In genomic region chr3:108467760-108468159, GRCm38 (mm10) we compare ENCODE assay signal across 14 mouse cellular contexts. TPM values are rescaled to one million over a fixed set of nuclear protein-coding genes. Genes with fewer than 3 reads are reported as not detected.
A peak's percentile ranks its signal among the peaks of the same experiment; 100 is the strongest.
DNase-seq lines count a peak whose midpoint lies in the region; ATAC-seq and TF ChIP-seq lines count a peak whose summit lies in the region.
"Had no signal": no experiment of that assay in that cellular context is flagged by ENCODE, and none has a peak within 500 bp of the region (broad histone marks: within the 10 kb centered on the region; RNA-seq: fewer than 3 reads in every experiment).

No protein-coding gene starts in this region.

- no peaks in the 10 kb centered on the region for H3K27me3 ChIP-seq in liver, postnatal 0 days (ENCODE audit: insufficient read depth, low read length)
- no peaks in the 10 kb centered on the region for H3K27me3 ChIP-seq in liver, embryonic 11.5 days (replicated peaks; ENCODE audit: control insufficient read depth, insufficient read depth, low read length)
- H3K27me3 ChIP-seq in heart, embryonic 12.5 days (replicated peaks), result peaks cover 3% of the 10 kb centered on the region; the same call in 1 of the 2 replicates
- H3K27me3 ChIP-seq: embryonic facial prominence, embryonic 15.5 days; neural tube, embryonic 13.5 days; Patski had no signal

- 48% methylated on average over 8 of the region's 8 CpGs for WGBS in liver, postnatal 0 days (ENCODE audit: insufficient replicate concordance)
- 53% methylated on average over 8 of the region's 8 CpGs for WGBS in liver, embryonic 11.5 days
- 51% methylated on average over 8 of the region's 8 CpGs for WGBS in heart, embryonic 12.5 days

- H3K4me3 ChIP-seq in liver, postnatal 0 days (ENCODE audit: low read depth, low read length), result no peak overlapping the region
- no peak overlapping the region for H3K4me3 ChIP-seq in liver, embryonic 11.5 days (ENCODE audit: low read depth, low read length)
- H3K4me3 ChIP-seq in heart, embryonic 12.5 days, result no peak overlapping the region
- H3K4me3 ChIP-seq: embryonic facial prominence, embryonic 15.5 days; neural tube, embryonic 13.5 days had no signal

- H3K4me1 ChIP-seq in liver, postnatal 0 days (ENCODE audit: insufficient read depth), result no peaks in the 10 kb centered on the region
- H3K4me1 ChIP-seq in liver, embryonic 11.5 days (replicated peaks; ENCODE audit: control insufficient read depth, insufficient read depth, low read length), result no peaks in the 10 kb centered on the region
- no peaks in the 10 kb centered on the region for H3K4me1 ChIP-seq in heart, embryonic 12.5 days (replicated peaks)
- H3K4me1 ChIP-seq: embryonic facial prominence, embryonic 15.5 days; neural tube, embryonic 13.5 days had no signal

- H3K4me2 ChIP-seq in liver, postnatal 0 days (ENCODE audit: low read depth, low read length), result no peak overlapping the region
- no peak overlapping the region for H3K4me2 ChIP-seq in liver, embryonic 11.5 days
- no peak overlapping the region for H3K4me2 ChIP-seq in heart, embryonic 12.5 days
- H3K4me2 ChIP-seq: embryonic facial prominence, embryonic 15.5 days; neural tube, embryonic 13.5 days had no signal

- H3K36me3 ChIP-seq in liver, postnatal 0 days (replicated peaks; ENCODE audit: insufficient read depth, low read length), result no peaks in the 10 kb centered on the region
- H3K36me3 ChIP-seq in liver, embryonic 11.5 days (ENCODE audit: control insufficient read depth, insufficient read depth, low read length), result no peaks in the 10 kb centered on the region
- H3K36me3 ChIP-seq in heart, embryonic 12.5 days, result no peaks in the 10 kb centered on the region
- H3K36me3 ChIP-seq: embryonic facial prominence, embryonic 15.5 days; neural tube, embryonic 13.5 days had no signal

- TF ChIP-seq CTCF in liver, postnatal 0 days (IDR thresholded peaks at IDR 0.05; ENCODE audit: low read depth), result no peak

- H3K9ac ChIP-seq in liver, postnatal 0 days (replicated peaks), result no peak overlapping the region
- no peak overlapping the region for H3K9ac ChIP-seq in liver, embryonic 11.5 days (ENCODE audit: low read depth, low read length)
- H3K9ac ChIP-seq in heart, embryonic 12.5 days, result no peak overlapping the region
- H3K9ac ChIP-seq: embryonic facial prominence, embryonic 15.5 days; neural tube, embryonic 13.5 days had no signal

- 0 out of 2 replicates have a peak, but pooled peaks have one; percentile 17 for ATAC-seq in liver, postnatal 0 days
- ATAC-seq in liver, embryonic 11.5 days (replicated peaks; ENCODE audit: low FRiP score), result no peak
- 0 out of 2 replicates have a peak, but pooled peaks have one; percentile 24 for ATAC-seq in megakaryocyte-erythroid progenitor cell, adult 5-6 weeks (replicated peaks; ENCODE audit: low FRiP score, low TSS enrichment, poor library complexity, severe bottlenecking)
- no peak for ATAC-seq in heart, embryonic 12.5 days (ENCODE audit: insufficient number of reproducible peaks, low FRiP score)
- ATAC-seq in erythroblast, adult 5-6 weeks (replicated peaks; ENCODE audit: low FRiP score, poor library complexity, severe bottlenecking), result no peak
- ATAC-seq: Patski had no signal

- no peak for TF ChIP-seq EP300 in liver, postnatal 0 days (IDR thresholded peaks at IDR 0.05; ENCODE audit: low read depth)

- peak; percentile 29 for DNase-seq in liver, postnatal 0 days
- DNase-seq in liver, embryonic 11.5 days (ENCODE audit: low spot score), result no peak
- DNase-seq in NIH3T3 (ENCODE audit: low read depth), result peak; percentile 11
- peak; percentile 20 for DNase-seq in embryo, embryonic 9.5 days (ENCODE audit: extremely low spot score)
- DNase-seq: cerebellum, adult 9-11 months; heart, adult 18-20 months; heart, postnatal 4 days; right cerebral cortex, postnatal 14 days had no signal

- no peaks in the 10 kb centered on the region for H3K9me3 ChIP-seq in liver, postnatal 0 days (ENCODE audit: low read length)
- H3K9me3 ChIP-seq in liver, embryonic 11.5 days (ENCODE audit: control insufficient read depth, low read length), result no peaks in the 10 kb centered on the region
- no peaks in the 10 kb centered on the region for H3K9me3 ChIP-seq in heart, embryonic 12.5 days (replicated peaks)
- H3K9me3 ChIP-seq: embryonic facial prominence, embryonic 15.5 days; neural tube, embryonic 13.5 days had no signal

- H3K27ac ChIP-seq in liver, postnatal 0 days (ENCODE audit: low read depth), result no peak overlapping the region
- H3K27ac ChIP-seq in liver, embryonic 11.5 days (ENCODE audit: low read depth, low read length), result no peak overlapping the region
- no peak overlapping the region for H3K27ac ChIP-seq in heart, embryonic 12.5 days (ENCODE audit: poor library complexity, severe bottlenecking)
- H3K27ac ChIP-seq: embryonic facial prominence, embryonic 15.5 days; neural tube, embryonic 13.5 days had no signal

RNA-seq across cellular contexts. Expression of gene Sars, which starts 22.8 kb away (rescaled TPM):
- polyA plus RNA-seq in liver, postnatal 0 days (2015; fragmentation: Nextera tagmentation; extraction: Ambion mirVana), result 39.0 and 41.7 TPM in 2 replicates
- 194 and 199 TPM in 2 replicates for polyA plus RNA-seq in liver, embryonic 11.5 days (2014; fragmentation: Nextera tagmentation; extraction: Ambion mirVana)
- 58.8 and 69.7 TPM in 2 replicates for total RNA-seq in megakaryocyte-erythroid progenitor cell, adult 5-6 weeks (2014; fragmentation: Nextera tagmentation)
- 456 and 521 TPM in 2 replicates for total RNA-seq in megakaryocyte-erythroid progenitor cell, adult 5-6 weeks (2017)
- 95.8 and 98.1 TPM in 2 replicates for polyA plus RNA-seq in heart, embryonic 12.5 days (2016; fragmentation: Nextera tagmentation; extraction: Ambion mirVana)
- 15.5 and 20.4 TPM in 2 replicates for total RNA-seq in erythroblast, adult 5-6 weeks (2015; ENCODE audit: low replicate concordance)
- 91.9 and 143 TPM in 2 replicates for total RNA-seq in erythroblast, adult 5-6 weeks (2017; ENCODE audit: low replicate concordance)

RNA-seq across cellular contexts. Expression of gene Celsr2, which starts 52.4 kb away (rescaled TPM):
- 0.18 and 0.30 TPM in 2 replicates for polyA plus RNA-seq in liver, postnatal 0 days (2015; fragmentation: Nextera tagmentation; extraction: Ambion mirVana)
- 2.4 and 2.5 TPM in 2 replicates for polyA plus RNA-seq in liver, embryonic 11.5 days (2014; fragmentation: Nextera tagmentation; extraction: Ambion mirVana)
- 1.8 and 6.5 TPM in 2 replicates for total RNA-seq in megakaryocyte-erythroid progenitor cell, adult 5-6 weeks (2014; fragmentation: Nextera tagmentation)
- 0.42 and 2.3 TPM in 2 replicates for total RNA-seq in megakaryocyte-erythroid progenitor cell, adult 5-6 weeks (2017)
- polyA plus RNA-seq in heart, embryonic 12.5 days (2016; fragmentation: Nextera tagmentation; extraction: Ambion mirVana), result 2.3 and 3.6 TPM in 2 replicates
- not detected in 2 replicates for total RNA-seq in erythroblast, adult 5-6 weeks (2015; ENCODE audit: low replicate concordance)
- 0.14 TPM in 1 of 2 replicates, not detected in the other for total RNA-seq in erythroblast, adult 5-6 weeks (2017; ENCODE audit: low replicate concordance)

Comparison
In these comparisons a context has a peak if more than half of its experiments do, and no peak if none do; other contexts are left out.
1. ATAC-seq: peak in liver, postnatal 0 days (single experiment) and megakaryocyte-erythroid progenitor cell, adult 5-6 weeks (single experiment); none in liver, embryonic 11.5 days (single experiment), heart, embryonic 12.5 days (single experiment) and erythroblast, adult 5-6 weeks (single experiment).